Comparison of ENCODE assay signal across 8 mouse cellular contexts in the genomic region with DNA sequence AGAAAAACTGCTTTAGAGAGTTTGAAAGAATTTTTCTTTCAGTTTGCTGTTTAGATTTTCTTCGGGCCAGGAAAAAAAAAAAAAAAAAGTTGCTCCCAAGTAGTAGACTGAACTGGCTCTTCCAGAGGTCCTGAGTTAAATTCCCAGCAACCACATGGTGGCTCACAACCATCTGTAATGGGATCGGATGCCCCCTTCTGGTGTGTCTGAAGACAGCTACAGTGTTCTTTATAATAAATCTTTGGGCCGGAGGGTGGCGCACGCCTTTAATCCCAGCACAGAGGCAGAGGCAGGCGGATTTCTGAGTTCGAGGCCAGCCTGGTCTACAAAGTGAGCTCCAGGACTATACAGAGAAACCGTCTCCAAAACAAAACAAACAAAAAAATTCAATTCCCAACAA. TPM values are rescaled to one million over a fixed set of nuclear protein-coding genes. Genes with fewer than 3 reads are reported as not detected.
A peak's percentile ranks its signal among the peaks of the same experiment; 100 is the strongest.
DNase-seq lines count a peak whose midpoint lies in the region; ATAC-seq and TF ChIP-seq lines count a peak whose summit lies in the region.
"Not testable (repeated sequence)": the region's sequence is repeated elsewhere in the genome, so short reads cannot be mapped to it uniquely, and the experiment has no call there.

No protein-coding gene starts in this region.

- peak overlapping the region; percentile 85 for H3K4me3 ChIP-seq in embryonic facial prominence, embryonic 13.5 days
- peak overlapping the region; percentile 57 for H3K4me3 ChIP-seq in heart, adult 2 months

- peak; percentile 74 for TF ChIP-seq CTCF in heart, adult 2 months (IDR thresholded peaks at IDR 0.05)

- not testable (repeated sequence) for H3K9me3 ChIP-seq in embryonic facial prominence, embryonic 13.5 days

- 0 out of 2 replicates have a peak, but pooled peaks have one; percentile 12 for ATAC-seq in embryonic facial prominence, embryonic 13.5 days (ENCODE audit: insufficient number of reproducible peaks, insufficient read depth, low FRiP score, low TSS enrichment, low read depth)

- not testable (repeated sequence) for H3K36me3 ChIP-seq in embryonic facial prominence, embryonic 13.5 days; heart, adult 2 months (ENCODE audit: control insufficient read depth, insufficient read depth, low read length)

- not testable (repeated sequence) for H3K79me2 ChIP-seq in heart, adult 2 months (replicated peaks; ENCODE audit: control insufficient read depth, insufficient read depth, low read length)

- intact Hi-C loops in heart, adult 2 months (cut with DNase I): loop anchor here (2.0 to 5.0 kb wide), 3 partner anchors 96 to 256 kb away; a partner anchor contains a TSS
- intact Hi-C loops in left cerebral cortex, postnatal 14 days (cut with DNase I): not testable (repeated sequence)

- H3K27ac ChIP-seq in embryonic facial prominence, embryonic 13.5 days: peak overlapping the region; percentile 93
- H3K27ac ChIP-seq in heart, adult 2 months: peak overlapping the region; percentile 94

- peaks cover 14% of the 10 kb centered on the region for H3K4me1 ChIP-seq in embryonic facial prominence, embryonic 13.5 days
- not testable (repeated sequence) for H3K4me1 ChIP-seq in heart, adult 2 months (ENCODE audit: control insufficient read depth, insufficient read depth, low read length)

- DNase-seq in adrenal gland, adult 18-20 months (ENCODE audit: low spot score in 2 of 2): peak; percentile 40 to 43
- peak; percentile 66 to 68 for DNase-seq in heart, adult 2 months
- peak; percentile 67 for DNase-seq in kidney, adult 18-20 months
- DNase-seq in left cerebral cortex, postnatal 14 days (ENCODE audit: low spot score in 2 of 2): peak; percentile 48 to 54
- DNase-seq in lung, postnatal 36 days: peak; percentile 84
- DNase-seq in right cerebral cortex, adult 2 months (ENCODE audit: low spot score in 2 of 2): peak; percentile 51 to 63
- DNase-seq in thymus, postnatal 25 days: peak; percentile 75

- 26% methylated on average over 8 of the region's 8 CpGs for WGBS in embryonic facial prominence, embryonic 13.5 days
- WGBS in heart, adult 2 months: 24% methylated on average over 8 of the region's 8 CpGs

- not testable (repeated sequence) for H3K27me3 ChIP-seq in embryonic facial prominence, embryonic 13.5 days; heart, adult 2 months (ENCODE audit: control insufficient read depth, insufficient read depth, low read length)

- H3K9ac ChIP-seq in embryonic facial prominence, embryonic 13.5 days: peak overlapping the region; percentile 84
- H3K9ac ChIP-seq in heart, adult 2 months (ENCODE audit: low read depth, low read length): peak overlapping the region; percentile 38

- TF ChIP-seq EP300 in heart, adult 2 months (IDR thresholded peaks at IDR 0.05; ENCODE audit: insufficient read depth, low read depth, low read length): not testable (repeated sequence)

- H3K4me2 ChIP-seq in embryonic facial prominence, embryonic 13.5 days: peak overlapping the region; percentile 61

- not testable (repeated sequence) for TF ChIP-seq POLR2A in heart, adult 2 months (IDR thresholded peaks at IDR 0.05; ENCODE audit: insufficient read depth, low read depth, low read length)

RNA-seq across cellular contexts. Expression of a gene that starts 0.6 kb away (rescaled TPM):
- under 1 TPM; 0.36 to 0.42 TPM for total RNA-seq in adrenal gland, adult 18-20 months (2021)
- 69.1 and 71.8 TPM in 2 replicates for polyA plus RNA-seq in embryonic facial prominence, embryonic 13.5 days (2015; fragmentation: Nextera tagmentation; extraction: Ambion mirVana)
- total RNA-seq in heart, adult 2 months (2021): 1 to 10 TPM in 1 of 2 experiments, under 1 TPM in 1; 0.23 to 1.1 TPM
- polyA plus RNA-seq in heart, adult 2 months (2012; rRNA removed): 0.02 and 0.09 TPM in 2 replicates
- total RNA-seq in left cerebral cortex, postnatal 14 days (2021): 1 to 10 TPM in 1 of 2 experiments, under 1 TPM in 1; 0.55 to 1.4 TPM

RNA-seq across cellular contexts. Expression of a gene that starts 52.4 kb away (rescaled TPM):
- total RNA-seq in adrenal gland, adult 18-20 months (2021): under 1 TPM in 1 of 2 experiments, not detected in 1; 0.19 TPM
- polyA plus RNA-seq in embryonic facial prominence, embryonic 13.5 days (2015; fragmentation: Nextera tagmentation; extraction: Ambion mirVana): not detected in 2 replicates
- total RNA-seq in heart, adult 2 months (2021): not detected
- polyA plus RNA-seq in heart, adult 2 months (2012; rRNA removed): not detected in 2 replicates
- not detected for total RNA-seq in left cerebral cortex, postnatal 14 days (2021)

Comparison
In these comparisons a context has a peak if more than half of its experiments do, and no peak if none do; other contexts are left out.
1. Peak in every context shown above with its lines: DNase-seq, ATAC-seq, H3K4me3 ChIP-seq and H3K27ac ChIP-seq.